9 mouse cellular contexts compared by ENCODE assay signal in the genomic region with DNA sequence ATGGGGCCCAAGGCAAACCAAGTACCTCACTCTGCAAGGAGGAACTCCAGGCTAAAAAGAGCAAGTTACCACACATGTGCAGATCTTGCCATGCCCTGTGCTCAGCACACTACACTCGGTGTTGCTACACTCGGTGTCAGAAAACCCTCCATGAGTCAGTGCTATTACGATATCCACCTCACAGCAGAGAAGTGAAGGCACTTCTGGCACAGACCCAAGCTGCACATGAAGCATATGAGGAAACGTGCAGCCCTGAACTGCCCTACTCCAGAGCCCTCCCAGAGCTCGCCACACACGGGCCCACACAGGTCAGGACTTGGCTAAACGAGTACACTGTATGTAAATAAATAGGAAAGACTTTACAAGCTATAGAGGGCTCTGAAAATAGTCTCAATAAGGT.
DNase-seq lines count a peak whose midpoint lies in the region; ATAC-seq and TF ChIP-seq lines count a peak whose summit lies in the region.
"Had no signal": no experiment of that assay in that cellular context is flagged by ENCODE, and none has a peak within 500 bp of the region (broad histone marks: within the 10 kb centered on the region; RNA-seq: fewer than 3 reads in every experiment).

No protein-coding gene starts in this region.

- peak; percentile 90 for ATAC-seq in lung, postnatal 0 days

- H3K4me1 ChIP-seq in lung, postnatal 0 days (ENCODE audit: insufficient read depth, low read depth, low read length), result peaks cover 32% of the 10 kb centered on the region; the same call in 1 of the 2 replicates
- no peaks in the 10 kb centered on the region for H3K4me1 ChIP-seq in thymus, adult 2 months (replicated peaks; ENCODE audit: control insufficient read depth, insufficient read depth, low read length)
- H3K4me1 ChIP-seq: midbrain, embryonic 12.5 days had no signal

- no peak overlapping the region for H3K4me3 ChIP-seq in gastrocnemius, adult 2 months
- no peak overlapping the region for H3K4me3 ChIP-seq in lung, postnatal 0 days (ENCODE audit: low read depth, low read length)
- H3K4me3 ChIP-seq in thymus, adult 2 months (ENCODE audit: control insufficient read depth, insufficient read depth, low read length), result no peak overlapping the region
- H3K4me3 ChIP-seq: midbrain, embryonic 12.5 days had no signal

- peak overlapping the region; percentile 70 for H3K27ac ChIP-seq in gastrocnemius, adult 2 months
- peak overlapping the region; percentile 38; the same call in 1 of the 2 replicates for H3K27ac ChIP-seq in lung, postnatal 0 days (ENCODE audit: low read length)
- H3K27ac ChIP-seq in thymus, adult 2 months (ENCODE audit: control insufficient read depth, insufficient read depth, low read length), result no peak overlapping the region
- H3K27ac ChIP-seq: midbrain, embryonic 12.5 days had no signal

- no peak overlapping the region for H3K9ac ChIP-seq in lung, postnatal 0 days (replicated peaks; ENCODE audit: low read depth)
- H3K9ac ChIP-seq: midbrain, embryonic 12.5 days had no signal

- no peaks in the 10 kb centered on the region for H3K9me3 ChIP-seq in lung, postnatal 0 days (ENCODE audit: low read length)
- H3K9me3 ChIP-seq: midbrain, embryonic 12.5 days had no signal

- intact Hi-C loops in gastrocnemius, adult 2 months (cut with DNase I), result no loop called here

- no peak for DNase-seq in gastrocnemius, adult 2 months
- DNase-seq in gastrocnemius, postnatal 10 days, result no peak
- peak; percentile 83 for DNase-seq in 3T3-L1 (ENCODE audit: low read depth, low spot score)
- peak; percentile 53 for DNase-seq in fibroblast of lung, adult 2 months (ENCODE audit: low read depth)
- peak; percentile 96 for DNase-seq in lung, postnatal 0 days (ENCODE audit: low spot score)
- no peak for DNase-seq in thymus, adult 2 months
- DNase-seq in thymus, postnatal 10 days (ENCODE audit: low spot score in 2 of 2), result no peak
- no peak for DNase-seq in thymus, postnatal 25 days

- TF ChIP-seq EP300 in lung, postnatal 0 days (IDR thresholded peaks at IDR 0.05), result peak; percentile 71; the same call in 1 of the 2 replicates

- no peak for TF ChIP-seq POLR2A in thymus, adult 2 months (IDR thresholded peaks at IDR 0.05; ENCODE audit: control insufficient read depth, extremely low read depth, insufficient read depth, low read length, poor library complexity)

- TF ChIP-seq CTCF in gastrocnemius, adult 2 months (IDR thresholded peaks at IDR 0.05), result no peak
- TF ChIP-seq CTCF in lung, postnatal 0 days (IDR thresholded peaks at IDR 0.05), result no peak
- TF ChIP-seq CTCF in thymus, adult 2 months (IDR thresholded peaks at IDR 0.05; ENCODE audit: borderline replicate concordance, control insufficient read depth, extremely low read depth, insufficient read depth, low read length, poor library complexity), result no peak

- WGBS in lung, postnatal 0 days, result 14% methylated on average over 7 of the region's 7 CpGs
- WGBS in thymus, adult 2 months, result 57% methylated on average over 7 of the region's 7 CpGs

- no peak overlapping the region for H3K4me2 ChIP-seq in lung, postnatal 0 days (replicated peaks; ENCODE audit: low read depth, low read length)
- H3K4me2 ChIP-seq: midbrain, embryonic 12.5 days had no signal

- no peaks in the 10 kb centered on the region for H3K36me3 ChIP-seq in lung, postnatal 0 days (ENCODE audit: insufficient read depth, low read length)
- H3K36me3 ChIP-seq in thymus, adult 2 months (ENCODE audit: control insufficient read depth, insufficient read depth, low read length), result no peaks in the 10 kb centered on the region
- H3K36me3 ChIP-seq: midbrain, embryonic 12.5 days had no signal

- no peaks in the 10 kb centered on the region for H3K27me3 ChIP-seq in lung, postnatal 0 days (replicated peaks; ENCODE audit: insufficient read depth, low read length)
- H3K27me3 ChIP-seq in thymus, adult 2 months (ENCODE audit: control insufficient read depth, insufficient read depth, low read length), result no peaks in the 10 kb centered on the region
- H3K27me3 ChIP-seq: midbrain, embryonic 12.5 days had no signal

Comparison
In these comparisons a context has a peak if more than half of its experiments do, and no peak if none do; other contexts are left out.
1. DNase-seq: peak in 3T3-L1 (single experiment), fibroblast of lung, adult 2 months (single experiment) and lung, postnatal 0 days (single experiment); none in gastrocnemius, adult 2 months (single experiment), gastrocnemius, postnatal 10 days (single experiment), thymus, adult 2 months (single experiment), thymus, postnatal 10 days (0 of 2) and thymus, postnatal 25 days (single experiment).